Mouse (Mus musculus) thymus, adult 2 months (tissue): Measurements from ENCODE around the gene Scimp.

Experiments
- CTCF ChIP-seq: fragments of 200-500 bp; IDR thresholded peaks from 2 replicates; pipeline ENCODE4 v1.5.1; 2012; ENCODE audit warnings: mild to moderate bottlenecking, control low read depth, low read length, moderate library complexity, borderline replicate concordance; ENCODE audit not compliant: control insufficient read depth, poor library complexity, insufficient read depth; ENCODE audit errors: extremely low read depth
- POLR2A ChIP-seq: fragments of 200-500 bp; IDR thresholded peaks from 2 replicates; pipeline ENCODE4 v1.6.1; 2012; ENCODE audit warnings: mild to moderate bottlenecking, low read length, control low read depth, moderate library complexity; ENCODE audit not compliant: control insufficient read depth, poor library complexity, insufficient read depth; ENCODE audit errors: extremely low read depth

DNA sequence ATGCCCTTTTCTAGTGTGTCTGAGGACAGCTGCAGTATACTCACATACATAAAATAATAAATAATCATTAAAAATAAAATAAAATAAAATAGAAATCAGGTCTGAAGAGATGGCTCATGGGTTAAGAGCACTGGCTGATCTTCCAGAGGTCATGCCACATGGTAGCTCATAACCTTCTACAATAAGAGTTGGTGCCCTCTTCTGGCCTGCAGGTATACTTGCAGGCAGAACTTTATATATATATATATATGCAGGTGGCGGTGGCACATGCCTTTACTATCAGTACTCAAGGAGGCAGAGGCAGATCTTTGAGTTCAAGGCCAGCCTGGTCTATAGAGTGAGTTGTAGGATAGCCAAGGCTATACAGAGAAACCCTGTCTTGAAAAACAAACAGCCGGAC is 13.8 kb upstream of the Scimp start:
- TF ChIP-seq CTCF (no peak), POLR2A (no peak)
